Mouse (Mus musculus): ENCODE results near the gene Klhl15. TPM values are rescaled to one million over a fixed set of nuclear protein-coding genes. Genes with fewer than 3 reads are reported as not detected.

The Klhl15 gene
- polyA plus RNA-seq, 1 experiment from 2014 or later = 3.1 TPM

DNA sequence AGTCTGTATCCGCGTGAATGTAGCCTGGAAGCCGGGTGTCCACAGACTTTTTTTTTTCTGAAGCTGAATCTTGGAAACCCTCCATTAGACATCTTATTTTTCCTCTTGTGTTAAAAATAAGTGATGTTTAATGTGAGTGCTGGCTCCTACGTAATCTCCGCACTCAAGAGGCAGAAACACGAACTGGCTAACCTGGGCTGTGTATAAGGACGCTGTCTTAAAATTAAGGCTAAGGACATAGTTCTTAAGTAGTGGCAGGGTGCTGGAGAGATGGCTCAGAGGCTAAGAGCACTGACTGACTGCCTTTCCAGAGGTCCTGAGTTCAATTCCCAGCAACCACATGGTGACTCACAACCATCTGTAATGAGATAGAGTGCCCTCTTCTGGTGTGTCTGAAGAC, 21.0 kb upstream of the Klhl15 start:
- H3K9ac ChIP-seq (replicated peaks) = peak overlapping the region; percentile 41; the same call in 1 of the 2 replicates
- H3K4me3 ChIP-seq (ENCODE audit: low read depth, low read length) = peak overlapping the region; percentile 87
- H3K4me2 ChIP-seq (ENCODE audit: low read depth, low read length) = peak overlapping the region; percentile 76
- H3K27me3 ChIP-seq (ENCODE audit: insufficient read depth, low read length) = no peaks in the 10 kb centered on the region
- no peaks in the 10 kb centered on the region for H3K9me3 ChIP-seq (ENCODE audit: low read length)
- peaks cover 10% of the 10 kb centered on the region for H3K36me3 ChIP-seq (replicated peaks; ENCODE audit: insufficient read depth, low read length)
- peaks cover 8% of the 10 kb centered on the region; the same call in 1 of the 2 replicates for H3K4me1 ChIP-seq (ENCODE audit: insufficient read depth)
- H3K27ac ChIP-seq (ENCODE audit: low read depth) = peak overlapping the region; percentile 81
- DNase-seq (no peak), ATAC-seq (no peak)
- peak; percentile 22; the same call in 1 of the 2 replicates for TF ChIP-seq CTCF (IDR thresholded peaks at IDR 0.05; ENCODE audit: low read depth)
- no peak for TF ChIP-seq EP300 (IDR thresholded peaks at IDR 0.05; ENCODE audit: low read depth)
- WGBS (ENCODE audit: insufficient replicate concordance) = 9% methylated on average over 7 of the region's 7 CpGs

DNA sequence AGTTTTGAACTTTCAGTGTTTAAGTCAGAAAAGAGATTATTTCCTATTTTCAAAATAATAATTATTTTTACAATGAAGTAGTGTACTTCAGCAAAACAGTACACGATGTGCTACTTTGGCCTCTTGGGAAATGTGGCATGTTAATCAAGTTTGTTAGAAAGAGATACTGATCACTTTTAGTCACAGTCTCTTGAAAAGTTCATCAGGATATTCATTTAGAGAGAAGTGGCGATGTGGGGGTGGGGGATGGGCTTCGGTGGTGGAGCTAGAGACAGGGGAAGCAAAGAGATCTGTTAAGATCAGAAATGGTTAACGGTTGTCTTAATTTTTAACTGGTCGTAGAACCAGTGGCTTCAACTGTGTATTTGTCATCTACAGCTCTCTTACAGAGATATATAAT, 967 bp upstream of the Klhl15 start:
- 21% methylated on average over 5 of the region's 5 CpGs for WGBS (ENCODE audit: insufficient replicate concordance)
- Histone ChIP-seq H3K9ac (replicated peaks) (no peak overlapping the region), H3K27ac (ENCODE audit: low read depth) (no peak overlapping the region), H3K4me2 (ENCODE audit: low read depth, low read length) (peak overlapping the region; percentile 74), H3K4me1 (ENCODE audit: insufficient read depth) (no peaks in the 10 kb centered on the region), H3K27me3 (ENCODE audit: insufficient read depth, low read length) (no peaks in the 10 kb centered on the region; the same call in 1 of the 2 replicates), H3K36me3 (replicated peaks; ENCODE audit: insufficient read depth, low read length) (no peaks in the 10 kb centered on the region), H3K9me3 (ENCODE audit: low read length) (no peaks in the 10 kb centered on the region), H3K4me3 (ENCODE audit: low read depth, low read length) (peak overlapping the region; percentile 78)
- DNase-seq (peak; percentile 14), ATAC-seq (no peak)
- TF ChIP-seq EP300 (IDR thresholded peaks at IDR 0.05; ENCODE audit: low read depth) (no peak), CTCF (IDR thresholded peaks at IDR 0.05; ENCODE audit: low read depth) (no peak)

DNA sequence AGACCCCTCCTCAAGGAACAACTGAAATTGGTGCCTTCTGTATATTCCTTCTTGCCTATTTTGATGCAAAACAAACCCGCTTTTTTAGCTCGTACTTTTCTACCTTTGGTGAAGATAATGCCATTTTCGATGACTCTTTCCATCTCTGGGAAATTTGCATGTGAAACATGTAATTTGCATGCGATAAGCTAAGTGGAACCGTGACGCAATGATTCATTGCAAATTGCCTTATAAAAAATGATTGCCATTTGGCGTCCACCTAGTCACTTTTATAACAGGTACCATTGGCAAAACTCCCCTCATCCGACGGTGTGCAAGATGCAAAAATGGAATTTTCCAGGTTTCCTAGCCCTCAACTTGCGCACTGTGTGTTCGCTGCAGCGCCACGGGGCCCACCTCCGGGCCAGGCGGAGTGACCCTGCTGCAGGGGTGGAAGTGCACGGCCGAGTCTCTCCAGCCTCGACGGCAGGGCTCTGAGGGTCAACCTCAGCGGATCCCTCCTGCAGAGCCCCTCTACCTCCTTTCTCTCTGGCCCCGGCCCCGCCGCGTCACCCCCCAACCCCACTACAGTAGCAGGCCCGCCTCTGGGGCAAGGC, 365 bp upstream of the Klhl15 start:
- 9% methylated on average over 25 of the region's 25 CpGs for WGBS (ENCODE audit: insufficient replicate concordance)

DNA sequence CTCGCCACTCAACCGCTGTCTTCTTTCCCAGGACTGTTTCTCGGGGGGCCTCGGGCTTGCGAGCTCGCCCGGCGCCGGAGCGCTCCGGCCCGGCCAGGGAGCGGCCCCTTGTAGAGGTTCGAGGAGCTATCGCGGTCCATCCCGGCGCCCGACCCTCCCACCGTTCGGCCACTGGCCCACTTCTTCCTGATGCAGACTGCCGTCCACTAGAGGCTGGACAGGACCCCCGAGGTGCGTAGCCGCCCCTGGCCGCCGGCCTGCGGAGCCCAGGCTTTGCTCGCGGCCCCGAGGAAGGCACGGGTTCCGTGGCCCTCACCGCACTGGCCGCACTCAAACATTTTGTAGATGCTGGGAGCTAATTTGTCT, 774 bp downstream of the Klhl15 start:
- TF ChIP-seq CTCF (IDR thresholded peaks at IDR 0.05; ENCODE audit: low read depth) (no peak), EP300 (IDR thresholded peaks at IDR 0.05; ENCODE audit: low read depth) (no peak)
- ATAC-seq = no peak
- Histone ChIP-seq H3K9ac (replicated peaks) (peak overlapping the region; percentile 85), H3K4me3 (ENCODE audit: low read depth, low read length) (peak overlapping the region; percentile 78), H3K9me3 (ENCODE audit: low read length) (no peaks in the 10 kb centered on the region), H3K4me1 (ENCODE audit: insufficient read depth) (no peaks in the 10 kb centered on the region), H3K4me2 (ENCODE audit: low read depth, low read length) (peak overlapping the region; percentile 74), H3K27me3 (ENCODE audit: insufficient read depth, low read length) (peaks cover 2% of the 10 kb centered on the region; the same call in 1 of the 2 replicates), H3K36me3 (replicated peaks; ENCODE audit: insufficient read depth, low read length) (no peaks in the 10 kb centered on the region), H3K27ac (ENCODE audit: low read depth) (peak overlapping the region; percentile 96)
- DNase-seq = no peak
- 8% methylated on average over 31 of the region's 35 CpGs for WGBS (ENCODE audit: insufficient replicate concordance)

More for the DNA sequence above, 365 bp upstream of the Klhl15 start:
- DNase-seq (no peak), ATAC-seq (peak; percentile 52)
- H3K4me1 ChIP-seq (ENCODE audit: insufficient read depth) = no peaks in the 10 kb centered on the region
- TF ChIP-seq CTCF (IDR thresholded peaks at IDR 0.05; ENCODE audit: low read depth) (no peak), EP300 (IDR thresholded peaks at IDR 0.05; ENCODE audit: low read depth) (no peak)
- H3K4me2 ChIP-seq (ENCODE audit: low read depth, low read length) = peak overlapping the region; percentile 74
- no peaks in the 10 kb centered on the region for H3K36me3 ChIP-seq (replicated peaks; ENCODE audit: insufficient read depth, low read length)
- no peaks in the 10 kb centered on the region for H3K9me3 ChIP-seq (ENCODE audit: low read length)
- H3K4me3 ChIP-seq (ENCODE audit: low read depth, low read length) = peak overlapping the region; percentile 78
- peak overlapping the region; percentile 96 for H3K27ac ChIP-seq (ENCODE audit: low read depth)
- peak overlapping the region; percentile 85 for H3K9ac ChIP-seq (replicated peaks)
- H3K27me3 ChIP-seq (ENCODE audit: insufficient read depth, low read length) = peaks cover 2% of the 10 kb centered on the region; the same call in 1 of the 2 replicates

DNA sequence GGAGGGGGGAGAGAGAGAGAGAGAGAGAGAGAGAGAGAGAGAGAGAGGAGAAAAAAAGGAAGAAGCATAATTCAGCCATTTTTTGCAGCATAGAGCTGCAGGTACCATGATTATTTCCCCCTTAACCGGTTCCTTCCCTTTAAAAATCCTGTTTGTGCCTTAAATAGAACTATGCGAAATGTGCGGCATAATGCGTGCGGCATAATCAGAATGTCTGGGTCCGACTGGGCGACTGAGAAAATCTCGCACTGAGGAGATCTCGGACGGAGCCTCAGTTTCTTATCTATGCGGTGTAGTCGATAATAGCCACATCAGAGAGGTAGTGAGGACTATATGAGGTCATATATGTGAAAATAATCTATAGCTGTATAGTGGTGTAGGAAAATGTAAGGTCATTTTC, 1.2 kb downstream of the Klhl15 start:
- no peak for ATAC-seq
- WGBS (ENCODE audit: insufficient replicate concordance) = 22% methylated on average over 12 of the region's 12 CpGs

DNA sequence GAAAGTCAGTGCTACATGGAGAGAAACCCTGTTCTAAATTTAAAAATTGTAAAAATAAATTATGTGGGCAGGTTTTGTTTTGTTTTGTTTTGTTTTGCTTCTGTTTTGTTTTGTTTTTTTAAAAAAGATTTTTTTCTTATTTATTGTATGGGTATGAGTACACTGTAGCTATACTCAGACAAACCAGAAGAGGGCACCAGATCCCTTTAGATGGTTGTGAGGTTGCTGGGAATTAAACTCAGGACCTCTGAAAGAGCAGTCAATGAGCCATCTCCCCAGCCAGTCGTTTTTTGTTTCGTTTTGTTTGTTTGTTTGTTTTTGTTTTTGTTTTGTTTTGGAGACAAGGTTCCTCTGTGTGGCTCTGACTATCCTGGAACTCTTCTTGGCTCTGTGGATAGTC, 54.5 kb downstream of the Klhl15 start:
- no peaks in the 10 kb centered on the region for H3K9me3 ChIP-seq (ENCODE audit: low read length)
- no peak overlapping the region for H3K9ac ChIP-seq (replicated peaks)
- WGBS (ENCODE audit: insufficient replicate concordance) = 3% methylated on average over 2 of the region's 2 CpGs
- DNase-seq (peak; percentile 21), ATAC-seq (no peak)
- H3K27ac ChIP-seq (ENCODE audit: low read depth) = no peak overlapping the region
- no peak overlapping the region for H3K4me3 ChIP-seq (ENCODE audit: low read depth, low read length)
- H3K36me3 ChIP-seq (replicated peaks; ENCODE audit: insufficient read depth, low read length) = no peaks in the 10 kb centered on the region
- H3K27me3 ChIP-seq (ENCODE audit: insufficient read depth, low read length) = no peaks in the 10 kb centered on the region; the same call in 1 of the 2 replicates
- no peaks in the 10 kb centered on the region for H3K4me1 ChIP-seq (ENCODE audit: insufficient read depth)
- TF ChIP-seq CTCF (IDR thresholded peaks at IDR 0.05; ENCODE audit: low read depth) (peak; percentile 66), EP300 (IDR thresholded peaks at IDR 0.05; ENCODE audit: low read depth) (no peak)
- no peak overlapping the region for H3K4me2 ChIP-seq (ENCODE audit: low read depth, low read length)

More for the DNA sequence above, 1.2 kb downstream of the Klhl15 start:
- Histone ChIP-seq H3K9ac (replicated peaks) (peak overlapping the region; percentile 85), H3K27me3 (ENCODE audit: insufficient read depth, low read length) (peaks cover 2% of the 10 kb centered on the region; the same call in 1 of the 2 replicates), H3K36me3 (replicated peaks; ENCODE audit: insufficient read depth, low read length) (no peaks in the 10 kb centered on the region), H3K4me2 (ENCODE audit: low read depth, low read length) (peak overlapping the region; percentile 74), H3K4me1 (ENCODE audit: insufficient read depth) (no peaks in the 10 kb centered on the region), H3K9me3 (ENCODE audit: low read length) (no peaks in the 10 kb centered on the region), H3K27ac (ENCODE audit: low read depth) (0 out of 2 replicates have a peak overlapping the region, but pooled peaks have one; percentile 96), H3K4me3 (ENCODE audit: low read depth, low read length) (peak overlapping the region; percentile 78)
- TF ChIP-seq CTCF (IDR thresholded peaks at IDR 0.05; ENCODE audit: low read depth) (no peak), EP300 (IDR thresholded peaks at IDR 0.05; ENCODE audit: low read depth) (no peak)
- no peak for DNase-seq

Measured in liver, postnatal 0 days (tissue).